Mouse (Mus musculus) midbrain, postnatal 0 days (tissue): ENCODE results near the gene Ccnt1. TPM values are rescaled to one million over a fixed set of nuclear protein-coding genes. Genes with fewer than 3 reads are reported as not detected.
A peak's percentile ranks its signal among the peaks of the same experiment; 100 is the strongest.

Source experiments
- ATAC-seq: fragments of 200-750 bp; cut with Nextera tagmentation; 2 replicates; pipeline ENCODE4 v1.8.0; 2017; ENCODE audit warnings: moderate number of reproducible peaks, mild to moderate bottlenecking, moderate TSS enrichment, moderate library complexity; ENCODE audit not compliant: low FRiP score
- DNase-seq: peaks from one replicate; pipeline ENCODE4 v3.0.0-alpha.2; 2015; ENCODE audit warnings: low spot score
- H3K27ac ChIP-seq: fragments of 300-500 bp; sonication (generic); 2 replicates; pipeline ENCODE4 v1.5.1; 2014; ENCODE audit warnings: low read depth, mild to moderate bottlenecking, low read length, mixed read lengths
- H3K27me3 ChIP-seq: fragments of 300-500 bp; sonication (generic); 2 replicates; pipeline ENCODE4 v1.6.1; 2014; ENCODE audit warnings: low read length, control low read depth, mixed read lengths; ENCODE audit not compliant: insufficient read depth
- H3K36me3 ChIP-seq: fragments of 300-500 bp; sonication (generic); 2 replicates; pipeline ENCODE4 v1.6.1; 2014; ENCODE audit warnings: low read length, control low read depth, mixed read lengths; ENCODE audit not compliant: insufficient read depth
- H3K4me1 ChIP-seq: fragments of 300-500 bp; sonication (generic); 2 replicates; pipeline ENCODE4 v1.6.1; 2014; ENCODE audit warnings: mild to moderate bottlenecking, control low read depth, antibody characterized with exemption, low read length, mixed read lengths; ENCODE audit not compliant: insufficient read depth
- H3K4me2 ChIP-seq: fragments of 300-500 bp; sonication (generic); 2 replicates; pipeline ENCODE4 v1.6.1; 2014; ENCODE audit warnings: low read depth, mild to moderate bottlenecking, low read length, mixed read lengths; ENCODE audit not compliant: poor library complexity, severe bottlenecking
- H3K4me3 ChIP-seq: fragments of 300-500 bp; sonication (generic); 2 replicates; pipeline ENCODE4 v1.5.1; 2014; ENCODE audit warnings: low read depth, mild to moderate bottlenecking, low read length, moderate library complexity
- H3K9ac ChIP-seq: fragments of 300-500 bp; sonication (generic); replicated peaks from 2 replicates; pipeline ENCODE4 v1.6.1; 2014; ENCODE audit warnings: mild to moderate bottlenecking, low read length, moderate library complexity, mixed read lengths; ENCODE audit not compliant: poor library complexity, severe bottlenecking
- H3K9me3 ChIP-seq: fragments of 300-500 bp; sonication (generic); 2 replicates; pipeline ENCODE4 v1.6.1; 2016; ENCODE audit warnings: low read length, control low read depth
- CTCF ChIP-seq: IDR thresholded peaks from 2 replicates; pipeline ENCODE4 v1.5.1; 2016; ENCODE audit warnings: antibody characterized with exemption, mild to moderate bottlenecking
- WGBS: fragments of 180-500 bp; shearing (Covaris S2); extraction: QIAGEN DNeasy Blood & Tissue Kit; methylation state at CpG from one replicate; pipeline ENCODE4 v1.1.7; 2014; 5-methylcytosine and 5-hydroxymethylcytosine counted together
- polyA plus RNA-seq: library from polyadenylated mRNA; unstranded; fragments of >200 nt; fragmentation: Nextera tagmentation; extraction: Ambion mirVana; gene quantifications from 2 replicates; pipeline ENCODE4 v1.2.1, GENCODE M21; 2015
- total RNA-seq: library from RNA; depleted of rRNA; stranded (reverse); fragments of >200 nt; gene quantifications from 2 replicates; pipeline ENCODE4 v1.2.3, GENCODE M21; 2014

The Ccnt1 gene
- total and polyA plus RNA-seq, 2 experiments from 2014 or later: 36.1 to 49.7 TPM

DNA sequence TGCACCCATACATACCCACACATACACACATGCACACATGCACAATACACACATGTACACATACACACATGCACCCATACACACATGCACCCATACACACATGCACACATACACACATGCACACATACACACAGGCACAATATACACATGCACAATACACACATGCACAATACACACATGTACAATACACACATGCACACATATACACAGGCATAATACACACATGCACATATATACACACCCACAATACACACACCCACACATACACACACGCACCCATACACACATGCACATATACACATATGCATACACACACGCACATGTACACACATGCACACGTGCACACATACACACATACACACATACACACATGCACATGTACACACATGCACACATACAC lies 41.5 kb upstream of the Ccnt1 start:
- H3K4me2 ChIP-seq: no peak overlapping the region

DNA sequence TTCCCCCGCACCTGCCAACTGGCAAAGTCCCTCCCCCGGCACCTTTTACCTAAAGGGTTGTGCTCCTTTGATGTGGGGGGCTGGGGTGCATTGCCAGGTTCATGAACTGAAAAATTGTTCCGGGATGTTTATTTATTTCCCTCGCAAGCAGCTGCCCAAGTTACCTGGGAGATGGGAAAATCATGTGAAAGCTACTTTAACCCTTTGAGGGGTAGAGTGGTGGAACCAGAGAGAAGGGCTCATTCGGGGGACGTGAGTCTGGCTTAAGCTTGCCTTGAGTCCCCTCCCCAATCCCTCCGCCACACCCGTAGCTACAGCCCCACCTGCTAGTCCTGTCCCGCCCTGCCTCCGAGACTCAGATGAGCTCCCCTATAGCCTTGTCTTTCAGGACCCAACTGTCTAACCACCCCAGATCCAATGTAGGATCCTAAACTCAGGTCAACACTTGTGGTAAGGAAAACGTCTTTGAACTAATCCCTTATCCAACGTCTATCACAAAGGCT lies 39.5 kb upstream of the Ccnt1 start:
- Histone ChIP-seq H3K4me1 (peaks cover 12% of the 10 kb centered on the region), H3K36me3 (no peaks in the 10 kb centered on the region), H3K9ac (peak overlapping the region; percentile 86), H3K27me3 (no peaks in the 10 kb centered on the region), H3K4me3 (peak overlapping the region; percentile 92), H3K4me2 (peak overlapping the region; percentile 93), H3K9me3 (no peaks in the 10 kb centered on the region), H3K27ac (peak overlapping the region; percentile 77)
- ATAC-seq: peak; percentile 12; the same call in 1 of the 2 replicates
- TF ChIP-seq CTCF: no peak
- peak; percentile 9 for DNase-seq
- 5% methylated on average over 12 of the region's 12 CpGs for WGBS

More for the DNA sequence above, 41.5 kb upstream of the Ccnt1 start:
- H3K9ac ChIP-seq: no peak overlapping the region
- H3K4me1 ChIP-seq: peaks cover 12% of the 10 kb centered on the region
- no peak overlapping the region for H3K4me3 ChIP-seq
- H3K36me3 ChIP-seq: no peaks in the 10 kb centered on the region
- 95% methylated on average over 3 of the region's 3 CpGs for WGBS
- H3K27ac ChIP-seq: no peak overlapping the region
- ATAC-seq (no peak), DNase-seq (no peak)
- H3K9me3 ChIP-seq: no peaks in the 10 kb centered on the region
- no peak for TF ChIP-seq CTCF
- no peaks in the 10 kb centered on the region for H3K27me3 ChIP-seq

DNA sequence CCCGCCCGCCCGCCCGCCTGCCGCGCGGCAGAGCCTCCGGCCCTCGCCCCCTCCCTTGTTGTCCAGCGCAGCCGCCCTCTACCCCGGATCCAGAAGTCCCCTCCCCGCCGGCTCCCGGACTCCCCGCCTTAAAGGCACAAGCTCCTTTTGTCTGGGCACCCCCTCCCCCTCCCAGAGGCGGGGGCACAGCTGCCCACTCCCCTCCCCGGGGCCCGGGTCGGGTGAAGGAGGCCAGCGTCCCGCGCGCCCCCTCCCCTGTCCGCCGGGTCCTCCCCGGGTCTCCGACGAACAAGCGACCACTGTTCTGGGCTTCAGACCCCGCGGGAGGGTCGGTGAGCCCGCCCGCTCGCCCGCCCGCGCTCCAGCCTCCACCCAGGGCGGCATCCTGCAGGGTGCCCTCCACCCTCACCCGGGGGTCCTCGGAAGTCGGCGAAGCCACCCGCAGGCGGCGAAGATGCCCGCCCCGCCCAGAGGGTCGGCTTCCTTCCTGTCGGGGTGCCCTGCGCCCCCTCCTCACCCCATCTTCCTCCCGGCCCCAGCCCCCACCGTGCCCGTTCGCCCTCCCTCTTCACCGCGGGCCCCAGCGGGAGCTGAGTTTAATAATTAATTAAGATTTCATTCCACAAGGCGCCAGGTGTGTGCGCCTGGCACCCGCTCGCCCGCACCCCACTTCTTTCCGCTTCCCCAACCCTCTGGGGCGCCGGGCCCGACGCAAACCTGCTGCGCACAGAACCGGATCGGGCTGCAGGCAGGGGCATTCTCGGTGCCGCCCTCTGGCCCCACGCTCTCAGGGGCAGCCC lies 38.8 kb upstream of the Ccnt1 start, which contains the start of gene Adcy6:
Gene Adcy6 (minus strand): TSS at position 746 of the 800 bp plus-strand sequence.
- H3K9me3 ChIP-seq: no peaks in the 10 kb centered on the region
- peaks cover 12% of the 10 kb centered on the region for H3K4me1 ChIP-seq
- peak; percentile 85 for ATAC-seq
- WGBS: 1% methylated on average over 35 of the region's 75 CpGs
- H3K27me3 ChIP-seq: no peaks in the 10 kb centered on the region
- TF ChIP-seq CTCF: no peak
- DNase-seq: peak; percentile 87
- H3K4me3 ChIP-seq: peak within 1 kb of the TSS; percentile 92
- H3K4me2 ChIP-seq: peak within 1 kb of the TSS; percentile 93
- H3K9ac ChIP-seq: peak within 1 kb of the TSS; percentile 86
- peak within 1 kb of the TSS; percentile 77 for H3K27ac ChIP-seq
- no peaks in the 10 kb centered on the region for H3K36me3 ChIP-seq

DNA sequence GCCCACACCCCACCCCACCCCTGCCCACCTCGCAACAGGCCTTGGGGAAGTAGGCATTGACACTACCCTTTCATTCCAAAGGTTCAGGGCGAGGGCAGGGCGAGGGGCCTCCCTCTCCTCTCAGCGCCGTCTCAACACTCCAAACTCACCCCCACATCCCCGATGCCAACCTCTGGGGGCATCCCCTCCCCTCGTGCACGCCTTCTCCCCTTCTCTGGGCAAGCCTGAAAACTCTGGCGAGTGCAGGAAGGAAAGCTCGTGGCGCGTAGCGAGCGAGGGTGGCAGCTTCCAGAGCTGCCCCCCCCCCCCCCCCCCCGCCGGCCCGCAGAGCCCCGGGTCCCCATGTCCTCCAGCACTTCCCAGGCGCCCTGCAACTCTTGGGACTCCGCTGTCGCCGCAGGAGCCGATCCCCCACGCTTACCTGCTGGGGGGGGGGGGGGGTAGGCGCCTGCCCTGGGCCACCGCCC lies 38.1 kb upstream of the Ccnt1 start:
- Histone ChIP-seq H3K4me3 (peak overlapping the region; percentile 92), H3K27me3 (no peaks in the 10 kb centered on the region), H3K36me3 (peaks cover 7% of the 10 kb centered on the region), H3K4me1 (peaks cover 12% of the 10 kb centered on the region), H3K27ac (peak overlapping the region; percentile 77; the same call in 1 of the 2 replicates), H3K9ac (peak overlapping the region; percentile 86), H3K4me2 (peak overlapping the region; percentile 93), H3K9me3 (no peaks in the 10 kb centered on the region)
- DNase-seq: peak; percentile 12
- ATAC-seq: peak; percentile 18
- no peak for TF ChIP-seq CTCF
- 0% methylated on average over 7 of the region's 26 CpGs for WGBS

DNA sequence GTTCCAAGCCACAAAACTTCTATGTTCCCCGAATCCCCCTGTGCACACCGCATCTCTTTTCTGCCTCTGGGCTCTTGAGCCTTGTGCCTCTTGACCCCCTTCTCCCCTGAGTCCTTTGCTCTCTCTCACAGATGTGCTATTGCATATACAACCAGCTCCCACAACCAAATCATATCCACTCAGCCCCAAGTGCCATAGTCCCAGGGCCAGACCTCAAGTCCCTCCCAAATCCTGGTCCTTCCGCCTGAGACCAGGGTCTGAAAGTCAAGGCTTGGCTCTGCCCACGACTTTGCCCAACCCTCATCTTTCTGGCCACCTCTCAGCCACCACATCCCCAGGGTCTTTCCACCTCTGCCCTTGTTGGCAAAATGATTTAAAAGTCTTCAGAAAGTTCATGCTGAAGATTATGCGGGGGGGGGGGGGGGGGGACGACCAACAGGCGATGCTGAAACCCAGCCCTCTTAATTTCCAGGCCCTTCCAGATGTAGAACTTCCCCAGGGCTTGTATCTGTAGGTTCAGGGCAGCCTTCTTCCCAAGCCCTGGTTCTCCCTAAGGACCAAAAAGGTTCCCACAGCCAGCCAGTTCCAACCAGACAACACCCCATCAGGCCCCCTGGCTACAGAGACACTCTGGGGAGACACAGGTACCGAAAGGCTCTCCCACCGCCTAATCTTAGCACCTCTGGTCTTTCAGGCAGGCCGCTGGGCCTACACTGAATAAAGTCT lies 37.5 kb upstream of the Ccnt1 start:
- Histone ChIP-seq H3K36me3 (peaks cover 12% of the 10 kb centered on the region), H3K9me3 (no peaks in the 10 kb centered on the region), H3K27me3 (no peaks in the 10 kb centered on the region), H3K4me1 (peaks cover 12% of the 10 kb centered on the region), H3K9ac (peak overlapping the region; percentile 86), H3K27ac (no peak overlapping the region; the same call in 1 of the 2 replicates), H3K4me3 (peak overlapping the region; percentile 92), H3K4me2 (peak overlapping the region; percentile 93)
- DNase-seq: no peak
- no peak for ATAC-seq
- 13% methylated on average over 8 of the region's 10 CpGs for WGBS
- TF ChIP-seq CTCF: no peak
